Mouse (Mus musculus): ENCODE data around the gene Wipf1.

The Wipf1 gene

GRCm38 (mm10) chr2:73385641-73386355, 143.7 kb downstream of the Wipf1 start:
- no peak for DNase-seq (ENCODE audit: low read depth)

DNA sequence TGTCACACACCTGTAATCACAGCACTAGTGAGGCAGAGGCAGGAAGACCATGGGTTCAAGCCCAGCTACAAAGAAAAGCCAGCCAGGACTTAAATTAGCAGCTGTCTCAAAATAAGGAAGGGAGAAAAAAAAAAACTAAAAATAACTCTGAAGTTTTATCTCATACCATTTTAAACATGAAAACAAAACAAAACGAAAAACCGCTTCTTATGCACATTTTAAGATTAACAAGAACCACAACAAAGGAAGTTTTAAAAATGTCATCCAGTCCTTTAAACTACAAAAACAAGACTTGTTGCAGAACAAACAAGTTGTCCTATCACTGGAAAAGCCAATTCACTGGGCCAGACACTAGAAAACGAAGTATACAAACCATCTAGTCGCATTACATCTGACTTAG, 144.4 kb downstream of the Wipf1 start:
- no peak for DNase-seq (ENCODE audit: low read depth)

GRCm38 (mm10) chr2:73380298-73380975, 149.1 kb downstream of the Wipf1 start:
- no peak for DNase-seq (ENCODE audit: low read depth)

- DNase-seq (ENCODE audit: low read depth) = no peak
Observed at GRCm38 (mm10) chr2:73379656-73380055, 149.9 kb downstream of the Wipf1 start.

Data from fibroblast of lung, adult 2 months (primary cell).